Mouse (Mus musculus) hindlimb bud, embryonic 11.5 days (tissue): ENCODE measurements at regions not wholly inside any gene's neighbourhood (a gene's known extent, or its start where the extent isn't known, plus 50 kb on each side); places are given as distances from the start of the nearest gene placed in this dataset.

Source experiments
- DNase-seq: peaks from one replicate; pipeline ENCODE4 v3.0.0-alpha.2; 2012; ENCODE audit warnings: low read depth, low spot score; ENCODE audit errors: extremely low spot score

DNA sequence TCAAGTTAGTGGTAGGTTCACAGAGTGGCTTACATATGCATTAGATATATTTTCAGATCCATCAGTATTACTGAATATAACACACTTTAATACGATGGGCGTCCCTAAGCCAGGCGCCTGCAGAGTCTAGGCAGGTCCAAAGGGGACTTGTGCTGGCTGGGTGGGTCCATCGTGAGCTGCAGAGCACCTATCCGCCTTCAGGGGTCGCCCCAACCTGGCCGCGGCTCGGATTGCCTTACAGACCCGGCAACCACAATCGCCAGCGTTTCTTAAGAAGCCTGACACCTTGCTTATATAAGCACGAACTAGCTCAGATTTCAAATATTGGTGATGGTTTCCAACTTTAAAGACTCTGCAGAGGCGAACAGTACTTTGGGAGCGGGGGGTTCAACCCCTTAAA, 227.3 kb downstream of the Gm11011 start:
- DNase-seq = peak; percentile 14

DNA sequence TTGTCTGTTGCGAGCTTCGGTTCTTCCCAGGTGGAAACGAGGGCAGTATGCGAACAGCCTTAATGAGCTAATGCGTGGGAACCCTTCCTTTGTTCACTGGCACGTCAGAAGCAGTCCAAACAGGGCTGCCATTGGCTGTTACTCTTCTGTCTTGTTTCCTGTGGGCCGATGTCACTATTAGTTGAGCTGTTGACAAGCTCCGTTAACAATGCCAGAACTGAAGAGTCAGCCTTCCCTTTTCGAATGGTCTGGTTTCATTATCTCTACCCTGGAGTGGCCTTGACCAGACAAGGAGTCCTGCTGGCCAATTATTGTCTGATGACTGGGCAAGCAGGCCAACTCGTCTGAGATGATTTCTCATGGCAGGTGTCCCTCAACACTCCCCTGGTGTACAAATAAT, 230.1 kb downstream of the Gm11011 start:
- DNase-seq = no peak

DNA sequence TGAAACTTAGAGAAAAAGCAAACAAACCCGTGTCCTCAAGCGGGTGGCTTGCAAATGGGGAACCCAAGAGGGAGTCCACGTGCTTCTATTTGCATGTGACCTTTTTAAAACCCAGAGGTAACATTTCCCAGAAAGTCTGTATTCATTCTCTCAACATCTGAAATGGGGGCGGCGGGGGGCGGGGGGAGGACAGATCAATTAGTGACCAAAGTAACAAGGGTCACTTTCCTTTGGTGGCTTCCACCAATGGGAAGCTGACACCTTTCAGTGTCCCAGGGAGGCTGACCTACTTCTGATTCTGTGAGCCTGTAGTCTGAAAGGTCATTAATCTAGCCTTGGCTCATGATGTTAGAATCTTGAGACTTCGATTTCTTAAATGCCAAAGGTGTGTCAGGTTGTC, 236.0 kb downstream of the Gm11011 start:
- DNase-seq = no peak

DNA sequence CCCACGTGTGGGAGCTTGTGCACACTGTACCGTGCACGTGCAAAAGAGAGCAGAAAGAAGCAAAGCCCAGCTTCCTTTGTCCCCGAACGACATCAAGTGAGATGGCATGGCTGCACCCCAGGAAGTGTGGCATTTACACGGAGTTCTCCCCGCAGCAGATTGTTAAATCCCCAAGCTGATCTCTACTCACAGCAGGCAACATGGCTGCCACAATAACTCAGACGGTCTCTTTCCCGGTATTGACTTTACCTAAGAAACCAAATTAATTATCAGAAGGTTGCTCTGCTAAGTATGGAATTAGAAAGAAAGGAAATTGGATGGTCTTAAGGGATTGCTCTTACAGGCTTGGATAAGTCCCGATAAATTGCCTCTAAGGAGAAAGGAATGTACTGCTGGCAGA, 241.4 kb downstream of the Gm11011 start:
- DNase-seq = no peak

DNA sequence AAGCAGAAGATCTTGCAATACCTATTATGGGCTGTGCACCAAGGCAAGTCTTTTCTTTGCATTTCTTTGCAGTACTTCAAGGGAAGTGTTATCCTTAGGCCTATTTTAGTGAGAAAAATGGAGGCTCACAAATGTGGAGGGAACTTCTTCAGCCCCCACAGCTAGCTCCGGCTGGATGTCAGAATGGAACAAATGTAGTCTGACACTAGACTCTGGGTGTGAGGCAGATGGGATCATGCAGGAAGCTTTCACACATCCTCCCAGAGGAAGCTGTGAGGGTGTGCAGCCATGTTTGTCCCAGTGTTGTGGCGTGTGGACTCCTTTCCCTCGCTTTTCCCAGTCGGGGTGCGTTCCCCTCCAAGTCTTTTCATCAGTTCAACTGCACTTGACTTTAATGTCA, 268.0 kb downstream of the Gm11011 start:
- no peak for DNase-seq

DNA sequence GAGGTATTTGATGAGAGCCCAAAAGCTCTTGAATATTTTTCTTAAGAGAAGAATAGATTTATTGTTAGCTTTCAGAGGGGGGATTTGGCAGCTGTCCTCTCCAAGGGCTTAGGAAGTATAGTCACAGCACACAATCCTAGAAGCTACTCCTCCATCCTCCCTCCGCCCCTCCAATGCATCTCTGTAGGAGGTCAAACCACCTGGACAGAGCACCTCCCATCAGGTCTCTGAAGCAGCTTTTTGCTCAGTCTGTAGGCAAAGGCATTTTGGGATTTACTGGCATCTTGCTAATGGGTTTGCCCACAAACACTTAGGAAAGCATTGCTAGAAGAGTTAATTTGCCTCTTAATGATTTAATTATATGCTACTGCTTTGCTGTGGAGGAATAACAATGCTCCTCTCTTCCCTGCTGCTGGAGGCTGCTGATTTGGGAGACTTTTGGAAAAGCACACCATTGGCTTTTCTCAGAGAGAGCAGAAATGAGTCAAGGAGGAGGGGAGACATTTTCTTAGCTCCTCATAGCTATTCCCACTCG, 273.1 kb downstream of the Gm11011 start:
- no peak for DNase-seq

DNA sequence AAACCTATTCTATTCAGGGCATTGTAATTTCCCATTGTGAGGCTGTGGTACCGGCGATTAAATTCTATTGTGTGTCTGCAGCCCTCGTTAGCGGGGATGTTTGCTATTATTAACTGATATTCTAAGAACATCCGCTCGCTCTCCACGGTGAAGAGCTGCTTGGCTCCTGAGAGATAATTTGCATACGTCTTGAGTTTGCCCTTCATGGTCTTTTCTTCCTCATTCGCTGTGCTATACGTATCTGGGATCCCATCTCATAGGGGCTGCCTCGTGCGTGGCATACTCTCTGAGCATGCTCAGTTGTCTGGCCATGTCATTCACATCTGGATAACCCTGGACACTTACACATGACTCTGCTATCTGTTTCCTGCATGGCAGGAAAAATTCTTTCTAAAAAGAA, 275.7 kb downstream of the Gm11011 start:
- DNase-seq = no peak

DNA sequence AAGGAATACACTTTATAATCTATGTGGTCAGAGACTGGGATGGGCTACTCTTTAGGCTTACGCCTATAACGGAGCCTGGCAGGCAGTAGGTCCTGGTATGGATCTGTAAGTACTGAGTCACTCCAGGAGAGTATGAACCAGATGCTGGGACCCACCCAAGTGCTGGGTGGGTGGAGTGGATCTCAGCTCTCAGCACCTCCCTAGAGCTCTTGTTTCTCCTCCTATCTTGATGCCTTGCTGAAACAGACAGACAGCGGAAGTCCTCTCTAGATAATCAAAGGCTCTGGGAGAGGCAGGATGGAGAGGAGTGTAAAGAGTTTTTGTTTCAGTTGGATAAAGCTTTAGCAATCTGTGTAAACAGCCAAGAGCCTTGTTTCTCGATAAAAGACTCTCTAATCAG, 276.2 kb downstream of the Gm11011 start:
- no peak for DNase-seq

DNA sequence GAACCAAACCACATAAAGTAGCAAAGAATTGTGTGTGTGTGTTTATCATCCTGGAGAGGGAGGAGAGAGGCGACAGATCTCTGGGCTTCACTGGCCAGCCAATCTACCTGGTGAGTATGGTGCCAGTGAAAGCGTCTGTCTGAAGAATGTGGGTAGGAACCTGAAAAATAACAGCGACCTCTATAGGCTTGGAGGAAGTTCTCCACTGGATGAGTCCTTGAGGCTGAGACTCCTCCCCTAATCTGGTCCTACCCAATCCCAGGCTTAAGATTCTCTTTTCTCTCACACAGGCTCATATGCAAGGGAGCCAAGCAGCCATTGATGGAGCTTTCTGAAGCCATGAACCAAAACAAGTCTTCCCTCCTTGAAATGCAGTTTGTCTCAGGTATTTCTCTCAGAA, 283.2 kb downstream of the Gm11011 start:
- DNase-seq = no peak

DNA sequence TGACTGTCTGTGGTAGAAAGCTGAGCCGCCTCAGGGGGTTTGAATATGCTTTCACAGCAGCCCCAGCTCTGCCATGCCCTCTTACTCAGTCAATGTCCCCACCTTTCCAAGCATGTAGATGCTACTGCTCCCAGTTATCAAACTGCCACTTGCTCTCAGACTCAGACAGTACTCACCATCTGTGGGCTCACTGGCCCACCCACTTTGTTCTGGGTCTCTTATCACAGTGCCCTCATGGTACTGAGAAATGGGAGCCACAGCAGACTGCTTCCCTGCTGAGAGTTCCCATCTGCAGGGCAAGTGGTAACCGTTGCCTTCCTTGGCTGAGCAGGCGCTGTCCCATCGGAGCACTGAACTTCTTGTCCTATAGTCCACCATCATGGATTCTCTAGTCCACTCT, 286.6 kb downstream of the Gm11011 start:
- no peak for DNase-seq

DNA sequence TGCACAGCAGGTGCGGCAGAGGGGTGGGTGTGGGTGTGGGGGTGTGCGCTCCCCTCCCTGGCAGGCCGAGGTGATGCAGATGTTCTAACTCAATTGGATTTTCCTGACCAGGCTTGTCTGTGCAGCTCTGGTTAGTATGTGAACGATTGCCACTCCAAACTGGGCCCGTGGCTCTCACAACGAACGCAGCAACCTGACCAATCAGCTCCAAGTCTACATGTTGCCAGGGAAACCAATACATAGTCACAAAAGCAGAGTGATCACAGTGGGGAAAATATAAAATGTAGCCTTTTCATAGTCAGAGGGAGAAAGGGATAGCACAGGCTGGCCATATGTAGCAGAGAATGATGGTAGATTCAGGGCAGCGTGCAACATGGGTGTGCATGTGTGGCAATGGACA, 287.1 kb downstream of the Gm11011 start:
- no peak for DNase-seq

DNA sequence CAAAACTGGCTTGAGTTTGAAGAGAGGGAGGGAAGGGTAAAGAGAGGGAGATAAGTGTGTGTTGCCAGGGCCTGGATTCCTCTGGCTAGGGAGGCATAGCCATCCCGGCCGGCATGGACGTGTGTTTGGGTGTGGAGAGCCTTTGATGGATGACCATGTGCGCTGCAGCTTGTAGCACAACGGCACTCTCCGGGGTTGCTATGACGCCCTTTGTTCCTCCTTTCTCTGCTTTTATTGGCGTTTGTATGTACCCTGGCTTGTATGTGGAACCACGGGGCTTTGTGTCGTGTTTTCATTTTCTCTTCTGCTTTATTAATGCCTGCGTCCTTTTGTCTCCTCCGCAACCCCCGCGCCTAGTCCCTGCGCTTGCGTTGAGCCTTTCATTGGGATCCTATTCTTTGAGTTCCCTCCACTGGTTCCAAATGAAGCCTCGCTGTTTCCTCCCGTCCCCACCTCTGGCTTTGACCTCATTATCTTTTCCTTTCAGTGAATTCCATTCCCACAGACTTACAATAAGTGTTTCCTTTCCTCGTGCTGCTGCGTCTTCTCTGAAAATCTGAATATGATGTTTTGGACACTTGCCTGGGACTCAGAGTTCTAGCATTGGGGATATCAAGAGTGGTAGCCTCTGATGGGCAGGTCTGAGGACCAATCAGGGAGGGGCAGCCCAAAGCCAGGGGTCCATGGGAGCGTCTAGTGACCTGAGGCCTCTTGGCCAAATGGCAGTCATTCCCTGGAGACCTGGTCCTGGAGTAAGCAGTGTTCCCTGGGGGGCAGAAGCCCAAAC, 289.5 kb downstream of the Gm11011 start:
- DNase-seq = no peak

DNA sequence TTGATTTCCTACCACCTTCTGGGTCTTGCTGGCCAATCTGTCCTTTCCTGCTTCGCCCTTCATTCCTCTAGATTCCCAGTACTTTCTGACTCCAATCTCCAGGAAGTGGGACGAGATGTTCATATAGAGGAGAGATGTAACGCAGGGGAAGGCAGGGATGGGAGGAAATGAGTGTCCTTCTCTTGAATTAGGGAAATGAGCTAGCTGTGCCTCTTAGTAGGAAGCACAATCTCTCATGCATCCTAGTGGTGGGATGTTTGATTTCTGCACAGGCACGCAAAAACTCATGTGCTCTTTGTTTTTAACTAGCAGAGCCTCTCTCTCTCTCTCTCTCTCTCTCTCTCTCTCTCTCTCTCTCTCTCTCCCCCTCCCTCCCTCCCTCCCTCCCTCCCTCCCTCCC, 290.3 kb downstream of the Gm11011 start:
- no peak for DNase-seq

DNA sequence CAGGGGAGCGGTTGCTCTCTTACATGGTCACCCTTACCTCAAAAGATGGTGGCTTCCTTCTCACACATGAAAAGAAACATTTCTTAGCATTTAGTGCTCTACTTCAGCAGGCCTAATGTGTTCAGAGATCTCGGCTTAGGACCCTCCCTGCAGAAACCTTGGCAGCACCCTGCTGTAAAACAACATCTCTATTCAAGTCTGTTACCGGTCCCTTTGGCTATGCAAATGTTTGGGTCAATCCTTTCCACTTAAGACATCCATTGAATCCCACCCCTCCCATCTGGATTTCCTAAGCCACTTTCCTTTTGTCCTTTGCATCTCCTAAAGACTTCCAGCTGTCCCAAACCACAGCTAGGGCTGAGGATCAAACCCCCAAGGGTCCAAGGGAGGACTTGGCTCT, 294.2 kb downstream of the Gm11011 start:
- DNase-seq = no peak

DNA sequence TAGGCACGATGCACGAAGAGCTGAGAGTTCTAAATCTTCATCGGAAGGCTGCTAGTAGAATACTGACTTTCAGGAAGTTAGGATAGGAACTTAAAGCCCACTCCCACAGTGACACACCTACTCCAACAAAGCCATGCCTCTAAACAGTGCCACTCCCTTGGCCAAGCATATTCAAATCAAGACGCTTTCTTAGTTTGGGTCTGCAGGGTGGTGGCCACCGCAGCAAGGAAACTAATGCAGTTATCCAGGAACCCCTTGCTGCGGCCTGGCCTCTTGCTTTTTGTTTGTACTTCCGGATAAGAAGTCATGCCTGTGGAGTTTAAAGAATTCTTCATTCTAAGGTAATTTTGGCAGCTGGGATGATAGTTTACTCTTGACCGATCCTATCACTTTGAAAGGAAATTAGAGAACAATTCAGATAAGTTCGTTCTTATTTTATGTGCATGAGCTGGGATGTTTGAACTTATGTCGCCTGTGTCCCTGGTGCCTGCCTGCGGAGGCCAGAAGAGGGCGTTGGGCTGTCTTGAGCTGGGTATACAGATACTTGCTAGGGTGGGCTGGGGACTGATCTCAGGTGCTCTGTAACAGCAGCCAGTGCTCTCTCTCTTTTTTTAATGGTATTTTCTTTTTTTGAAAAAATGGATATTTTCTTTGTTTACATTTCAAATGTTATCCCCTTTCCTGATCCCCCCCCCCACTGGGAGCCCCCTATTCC, 298.5 kb downstream of the Gm11011 start:
- DNase-seq = no peak

DNA sequence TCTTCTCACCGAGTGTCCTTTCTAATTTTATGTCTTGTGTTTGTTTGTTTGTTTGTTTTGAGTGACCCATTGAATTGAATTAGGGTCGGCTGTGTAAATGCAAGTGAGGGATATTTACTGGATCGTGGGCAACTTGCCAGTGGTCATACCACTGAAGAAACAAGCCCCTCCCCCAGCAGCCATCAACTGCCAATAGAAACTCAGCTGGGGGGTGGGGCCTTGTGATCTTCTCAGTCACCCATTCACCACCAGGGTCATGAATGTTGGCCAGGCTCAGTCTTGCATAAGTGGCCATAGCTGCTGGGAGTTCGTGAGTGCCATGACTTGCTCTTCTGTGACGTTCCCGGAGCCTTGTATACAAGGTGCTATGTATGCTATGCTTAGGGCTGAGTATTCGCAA, 300.8 kb downstream of the Gm11011 start:
- DNase-seq = no peak

DNA sequence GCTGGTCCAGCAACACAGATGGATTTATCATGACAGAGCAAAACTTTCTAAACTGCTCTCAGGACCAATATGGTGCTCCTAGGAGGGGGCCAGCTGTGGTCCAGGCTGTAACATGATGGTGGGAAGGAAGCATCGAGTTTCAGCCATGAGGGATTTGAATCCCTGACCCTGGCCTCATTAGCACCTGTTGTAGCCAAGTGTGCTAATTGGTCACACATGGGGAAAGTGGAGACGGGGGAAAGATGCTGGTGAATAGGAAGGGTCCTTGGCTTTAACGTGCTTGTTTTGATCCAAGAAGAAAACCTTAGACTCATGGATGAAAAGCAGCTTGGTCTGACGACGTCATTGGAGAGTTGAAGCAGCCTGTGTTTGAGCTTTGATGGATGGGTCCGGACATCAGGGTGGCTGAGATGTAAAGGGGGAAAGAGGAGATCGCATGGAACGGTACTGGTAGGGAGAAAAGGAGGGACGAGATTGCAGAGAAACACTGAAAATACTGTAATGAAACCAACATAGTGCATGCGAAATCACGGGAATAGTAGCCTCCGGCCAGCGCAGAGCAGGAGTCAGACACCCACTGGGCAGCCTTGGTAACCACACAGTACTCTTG, 304.9 kb downstream of the Gm11011 start:
- peak; percentile 54 for DNase-seq

DNA sequence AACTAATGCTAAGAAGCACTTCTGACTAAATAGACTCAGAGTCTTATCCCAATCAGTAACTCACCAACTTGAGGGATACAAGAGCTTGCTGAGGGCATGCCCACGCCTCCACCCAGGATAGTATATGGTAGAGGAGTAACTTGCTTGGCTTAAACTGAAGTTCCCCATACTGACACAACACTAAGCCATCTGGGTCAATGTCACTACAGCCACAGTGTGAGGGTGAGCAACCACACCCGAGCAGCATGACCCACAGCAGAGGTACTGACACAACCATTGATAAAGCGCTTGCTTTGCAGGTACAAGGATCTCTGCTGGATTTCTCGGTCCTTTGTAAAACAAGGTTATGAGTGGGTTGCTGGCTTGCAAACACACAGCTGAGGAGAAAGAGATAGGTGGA, 312.2 kb downstream of the Gm11011 start:
- DNase-seq = no peak

DNA sequence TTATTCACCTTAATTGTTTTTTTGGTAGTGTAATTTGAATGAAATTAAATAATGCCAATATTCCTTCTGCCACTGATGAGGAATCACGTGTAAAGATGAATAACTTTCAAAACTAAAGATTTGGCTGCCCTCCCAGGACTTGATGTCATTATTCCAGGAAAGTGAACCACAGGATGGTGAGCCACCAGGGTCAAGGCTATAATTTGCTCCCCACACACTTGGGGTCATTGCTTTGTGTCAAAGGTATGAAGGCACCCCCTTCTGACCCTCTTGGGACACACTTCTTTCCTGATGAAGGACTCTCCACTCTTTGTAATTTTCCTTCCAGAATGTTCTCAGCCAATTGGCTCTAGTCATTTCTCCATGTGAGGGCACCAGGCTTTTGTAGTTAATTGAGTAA, 313.4 kb downstream of the Gm11011 start:
- no peak for DNase-seq

DNA sequence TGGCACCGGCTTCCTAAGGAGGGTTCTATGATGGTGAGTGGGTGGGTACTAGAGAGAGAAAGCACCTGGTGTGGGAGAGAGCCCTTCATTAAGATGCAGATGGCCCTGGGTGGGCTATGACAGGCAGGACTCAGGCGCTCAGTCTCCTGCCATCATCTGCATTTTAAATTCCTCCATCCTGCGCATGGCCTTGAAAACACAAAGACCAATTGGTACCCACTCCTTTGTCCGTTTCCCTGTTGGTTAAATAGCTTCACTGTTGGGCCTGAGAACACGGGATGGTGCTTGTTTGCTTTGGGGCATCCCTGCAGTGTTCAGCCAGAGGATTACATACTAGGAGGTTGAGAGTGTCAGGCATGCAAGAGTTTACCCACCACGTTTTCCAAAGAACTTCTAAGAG, 314.9 kb downstream of the Gm11011 start:
- no peak for DNase-seq

DNA sequence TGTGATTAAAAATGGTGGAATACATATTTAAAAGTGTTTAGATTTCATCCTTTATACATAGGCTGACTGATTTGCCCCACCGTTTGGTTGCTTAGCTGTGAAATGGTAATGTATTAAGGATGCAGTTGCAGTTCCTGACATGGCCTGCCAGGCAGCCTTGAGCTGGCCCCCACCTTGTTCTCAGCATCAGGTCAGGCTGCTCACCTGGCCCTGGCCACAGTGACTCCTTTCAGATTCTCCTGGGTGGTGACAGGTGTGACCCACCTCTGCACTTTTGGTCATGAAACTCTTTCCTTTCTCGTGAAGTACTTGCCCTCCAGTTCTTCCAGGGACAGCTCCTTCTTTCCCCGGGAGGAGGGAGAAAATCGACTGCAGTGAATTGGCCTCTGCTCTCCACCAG, 315.5 kb downstream of the Gm11011 start:
- DNase-seq = no peak

DNA sequence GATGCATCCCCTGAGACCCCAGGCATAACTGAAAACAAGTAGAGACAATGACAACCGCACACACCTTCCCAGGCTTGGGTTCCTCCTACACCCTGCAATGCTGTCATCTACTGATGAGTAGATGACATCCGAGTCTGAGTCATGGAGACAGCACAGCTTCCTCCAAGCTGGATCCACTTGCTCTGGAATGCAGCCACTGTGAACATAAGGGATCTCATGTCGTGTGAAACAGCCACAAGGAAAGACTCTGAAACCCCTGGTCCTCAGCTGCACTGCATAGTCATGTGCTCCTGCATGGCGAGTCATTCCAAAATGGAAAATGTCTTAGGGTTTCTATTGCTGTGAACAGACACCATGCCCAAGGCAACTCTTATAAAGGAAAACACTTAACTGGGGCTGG, 305.2 kb upstream of the Zfp64 start:
- no peak for DNase-seq
